Mouse (Mus musculus): ENCODE measurements around the gene Trnt1. TPM values are rescaled to one million over a fixed set of nuclear protein-coding genes. Genes with fewer than 3 reads are reported as not detected.

Gene Trnt1
- 15.1 and 16.6 TPM in 2 replicates for polyA plus RNA-seq (2012; rRNA removed)

GRCm38 (mm10) chr6:106768640-106769289 is at the start of gene Trnt1:
Trnt1 (plus strand) TSS chr6:106769120.

GRCm38 (mm10) chr6:106748887-106749388 is 20.0 kb upstream of the Trnt1 start, which contains the start of gene Il5ra:
Il5ra (minus strand) TSS chr6:106749037.

GRCm38 (mm10) chr6:106799333-106800226 is 30.7 kb downstream of the Trnt1 start, which contains the start of gene Crbn:
Crbn (minus strand) TSS chr6:106800077.

Other genes starting within 250 kb of the Trnt1 start
- 0.07 and 0.12 TPM in 2 replicates for gene Il5ra, start 20.1 kb upstream of the Trnt1 start, polyA plus RNA-seq (2012; rRNA removed)
- gene Crbn, start 31.0 kb downstream of the Trnt1 start, polyA plus RNA-seq (2012; rRNA removed) = 7.8 and 9.3 TPM in 2 replicates

Data from liver, embryonic 14 days (tissue).